Mouse (Mus musculus): Measurements from ENCODE around the gene Amigo1.

Amigo1 gene

GRCm38 (mm10) chr3:108189897-108190296 is 3.8 kb downstream of the Amigo1 start:
- Histone ChIP-seq H3K9me3 (ENCODE audit: low read length) (no peaks in the 10 kb centered on the region), H3K4me1 (replicated peaks; ENCODE audit: low read depth, low read length) (peaks cover 70% of the 10 kb centered on the region), H3K4me3 (replicated peaks; ENCODE audit: low read length) (0 out of 2 replicates have a peak overlapping the region, but pooled peaks have one; percentile 1), H3K36me3 (ENCODE audit: insufficient read depth, low read length) (peaks cover 14% of the 10 kb centered on the region), H3K27me3 (ENCODE audit: insufficient read depth, low read length) (peaks cover 34% of the 10 kb centered on the region)
- no peak for TF ChIP-seq NANOG (IDR thresholded peaks at IDR 0.05; ENCODE audit: borderline replicate concordance, low read length)
- no peak for TF ChIP-seq CTCF (conservative IDR thresholded peaks at IDR 0.05; ENCODE audit: low read length)
- no peak for TF ChIP-seq POU5F1 (IDR thresholded peaks at IDR 0.05; ENCODE audit: borderline replicate concordance, low read length)

DNA sequence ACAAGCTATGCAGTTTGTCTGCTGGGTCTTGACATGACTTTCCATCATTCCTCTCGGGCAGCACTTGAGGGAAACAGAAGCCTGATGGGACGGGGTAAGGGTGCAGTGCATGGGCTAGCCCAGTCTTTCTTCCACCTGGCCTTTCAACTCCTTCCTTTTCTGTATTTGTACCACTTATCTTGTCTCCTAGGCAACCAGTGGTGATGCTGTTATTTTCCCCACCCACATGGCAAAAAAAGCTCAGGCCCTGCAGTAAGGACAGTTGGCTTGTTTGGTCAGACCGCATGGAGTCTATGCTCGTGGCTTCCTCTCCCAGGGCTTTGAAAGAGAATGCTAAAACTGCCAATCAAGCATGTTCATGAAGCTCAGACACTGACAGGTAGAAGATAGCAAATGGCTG is 7.6 kb downstream of the Amigo1 start:
- H3K4me1 ChIP-seq (replicated peaks; ENCODE audit: low read depth, low read length): peaks cover 56% of the 10 kb centered on the region
- H3K36me3 ChIP-seq (ENCODE audit: insufficient read depth, low read length): peaks cover 23% of the 10 kb centered on the region
- 0 out of 2 replicates have a peak, but pooled peaks cover under 1% of the 10 kb centered on the region for H3K27me3 ChIP-seq (ENCODE audit: insufficient read depth, low read length)
- no peaks in the 10 kb centered on the region for H3K9me3 ChIP-seq (ENCODE audit: low read length)
- no peak overlapping the region for H3K4me3 ChIP-seq (replicated peaks; ENCODE audit: low read length)
- TF ChIP-seq NANOG (IDR thresholded peaks at IDR 0.05; ENCODE audit: borderline replicate concordance, low read length) (no peak), POU5F1 (IDR thresholded peaks at IDR 0.05; ENCODE audit: borderline replicate concordance, low read length) (no peak), CTCF (conservative IDR thresholded peaks at IDR 0.05; ENCODE audit: low read length) (no peak)

GRCm38 (mm10) chr3:108195287-108195686 is 9.2 kb downstream of the Amigo1 start:
- H3K4me3 ChIP-seq (replicated peaks; ENCODE audit: low read length): no peak overlapping the region
- TF ChIP-seq POU5F1 (IDR thresholded peaks at IDR 0.05; ENCODE audit: borderline replicate concordance, low read length): no peak
- no peak for TF ChIP-seq CTCF (conservative IDR thresholded peaks at IDR 0.05; ENCODE audit: low read length)
- TF ChIP-seq NANOG (IDR thresholded peaks at IDR 0.05; ENCODE audit: borderline replicate concordance, low read length): no peak
- H3K9me3 ChIP-seq (ENCODE audit: low read length): no peaks in the 10 kb centered on the region
- no peaks in the 10 kb centered on the region for H3K27me3 ChIP-seq (ENCODE audit: insufficient read depth, low read length)
- H3K4me1 ChIP-seq (replicated peaks; ENCODE audit: low read depth, low read length): peaks cover 52% of the 10 kb centered on the region
- H3K36me3 ChIP-seq (ENCODE audit: insufficient read depth, low read length): peaks cover 31% of the 10 kb centered on the region

DNA sequence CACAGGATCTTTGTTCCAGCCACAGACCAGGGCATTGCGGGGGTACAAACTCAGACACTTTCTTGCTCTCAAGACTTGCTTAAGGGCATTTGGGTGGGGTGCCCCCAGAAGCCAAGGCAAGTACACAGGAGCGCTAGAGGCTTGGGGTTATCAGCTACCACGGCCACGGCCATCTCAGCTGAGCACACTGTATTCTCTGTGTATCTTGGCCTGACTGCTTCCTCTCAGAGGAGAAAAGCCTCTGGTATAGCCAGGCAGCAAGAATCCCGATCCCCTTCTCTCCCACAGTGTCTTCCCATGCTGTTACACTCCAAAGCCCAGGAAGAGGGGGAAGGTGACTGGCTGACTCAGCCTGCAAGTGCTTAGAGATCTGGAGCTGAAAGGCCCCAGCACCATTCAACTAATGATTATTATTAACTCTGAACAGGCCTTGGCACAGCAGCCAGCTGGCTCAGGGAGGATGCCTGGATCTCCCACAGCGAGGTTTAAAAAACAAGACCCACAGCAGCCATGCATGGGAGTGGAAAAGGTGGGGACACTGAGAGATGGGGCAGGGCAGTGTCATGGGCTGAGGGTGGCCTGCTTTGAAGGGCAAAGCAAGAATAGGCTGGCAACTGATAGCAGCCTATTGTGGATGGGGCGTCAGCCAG is 9.9 kb downstream of the Amigo1 start:
- Histone ChIP-seq H3K4me1 (replicated peaks; ENCODE audit: low read depth, low read length) (peaks cover 46% of the 10 kb centered on the region), H3K36me3 (ENCODE audit: insufficient read depth, low read length) (peaks cover 31% of the 10 kb centered on the region), H3K9me3 (ENCODE audit: low read length) (no peaks in the 10 kb centered on the region), H3K27me3 (ENCODE audit: insufficient read depth, low read length) (no peaks in the 10 kb centered on the region), H3K4me3 (replicated peaks; ENCODE audit: low read length) (no peak overlapping the region)
- TF ChIP-seq POU5F1 (IDR thresholded peaks at IDR 0.05; ENCODE audit: borderline replicate concordance, low read length) (no peak), CTCF (conservative IDR thresholded peaks at IDR 0.05; ENCODE audit: low read length) (no peak), NANOG (IDR thresholded peaks at IDR 0.05; ENCODE audit: borderline replicate concordance, low read length) (no peak)

- no peaks in the 10 kb centered on the region for H3K27me3 ChIP-seq (ENCODE audit: insufficient read depth, low read length)
- TF ChIP-seq NANOG (IDR thresholded peaks at IDR 0.05; ENCODE audit: borderline replicate concordance, low read length): no peak
- no peak for TF ChIP-seq CTCF (conservative IDR thresholded peaks at IDR 0.05; ENCODE audit: low read length)
- TF ChIP-seq POU5F1 (IDR thresholded peaks at IDR 0.05; ENCODE audit: borderline replicate concordance, low read length): no peak
Observed at GRCm38 (mm10) chr3:108197066-108197497, 10.9 kb downstream of the Amigo1 start.

GRCm38 (mm10) chr3:108199231-108199630 is 13.1 kb downstream of the Amigo1 start:
- no peaks in the 10 kb centered on the region for H3K27me3 ChIP-seq (ENCODE audit: insufficient read depth, low read length)
- peak overlapping the region; percentile 89; the same call in 1 of the 2 replicates for H3K4me3 ChIP-seq (replicated peaks; ENCODE audit: low read length)
- H3K9me3 ChIP-seq (ENCODE audit: low read length): no peaks in the 10 kb centered on the region
- peaks cover 59% of the 10 kb centered on the region for H3K4me1 ChIP-seq (replicated peaks; ENCODE audit: low read depth, low read length)
- TF ChIP-seq CTCF (conservative IDR thresholded peaks at IDR 0.05; ENCODE audit: low read length) (no peak), NANOG (IDR thresholded peaks at IDR 0.05; ENCODE audit: borderline replicate concordance, low read length) (no peak), POU5F1 (IDR thresholded peaks at IDR 0.05; ENCODE audit: borderline replicate concordance, low read length) (no peak)
- H3K36me3 ChIP-seq (ENCODE audit: insufficient read depth, low read length): peaks cover 48% of the 10 kb centered on the region

More at GRCm38 (mm10) chr3:108197066-108197497, 10.9 kb downstream of the Amigo1 start:
- Histone ChIP-seq H3K9me3 (ENCODE audit: low read length) (no peaks in the 10 kb centered on the region), H3K36me3 (ENCODE audit: insufficient read depth, low read length) (peaks cover 31% of the 10 kb centered on the region), H3K4me1 (replicated peaks; ENCODE audit: low read depth, low read length) (peaks cover 56% of the 10 kb centered on the region), H3K4me3 (replicated peaks; ENCODE audit: low read length) (peak overlapping the region; percentile 60)

DNA sequence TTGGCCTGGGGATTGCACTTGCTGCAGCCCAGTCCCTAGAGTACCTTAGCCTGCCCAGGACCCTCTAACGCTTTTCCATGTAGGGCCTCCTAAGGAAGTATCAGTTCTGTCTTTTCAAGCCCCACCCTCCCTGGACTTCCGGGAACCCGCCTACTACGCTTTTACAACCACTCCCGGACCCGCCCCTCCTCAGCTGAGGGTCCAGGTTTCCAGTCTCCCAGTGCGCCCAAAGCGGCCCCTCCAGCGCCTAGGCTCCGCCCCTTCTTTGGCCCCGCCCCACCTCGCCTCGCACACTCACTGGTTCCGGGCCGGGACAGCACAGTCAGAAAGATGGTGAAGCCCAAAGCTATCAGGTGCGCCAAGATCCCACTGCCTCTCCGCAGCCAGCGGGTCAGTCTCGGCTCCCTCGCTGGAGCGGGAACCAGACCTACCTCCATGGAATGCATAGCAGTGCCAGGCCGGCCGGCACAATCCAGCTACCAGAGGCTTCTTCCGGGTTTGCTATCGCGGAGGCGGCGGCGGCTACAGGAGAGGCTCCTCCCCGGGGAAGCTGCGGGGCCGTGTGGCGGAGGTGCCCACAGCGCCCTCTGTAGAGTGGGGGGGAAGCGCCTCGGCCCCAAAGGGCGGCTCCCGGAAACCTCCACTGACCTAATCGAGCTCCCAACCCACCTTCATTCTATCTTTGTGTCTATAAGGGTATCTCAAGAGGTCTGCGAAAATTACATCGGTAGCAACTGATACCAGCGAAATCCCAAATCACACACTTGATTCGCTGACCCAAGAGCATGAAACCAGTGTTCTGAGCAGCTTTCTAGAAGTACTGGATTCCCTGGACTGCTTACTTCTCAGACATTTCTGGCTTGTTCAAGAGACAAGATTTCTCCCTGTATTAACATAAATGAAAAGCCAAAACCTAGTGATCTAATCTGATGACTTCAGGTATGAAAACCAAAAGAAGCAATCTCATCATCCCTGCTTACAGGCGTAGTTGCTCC is 14.5 kb downstream of the Amigo1 start, which contains the start of gene Cyb561d1:
Gene Cyb561d1 (minus strand): TSS at position 884 of the 995 bp plus-strand sequence.
- TF ChIP-seq CTCF (conservative IDR thresholded peaks at IDR 0.05; ENCODE audit: low read length) (peak; percentile 17), POU5F1 (IDR thresholded peaks at IDR 0.05; ENCODE audit: borderline replicate concordance, low read length) (no peak)
- peak within 1 kb of the TSS; percentile 89 for H3K4me3 ChIP-seq (replicated peaks; ENCODE audit: low read length)
- H3K4me1 ChIP-seq (replicated peaks; ENCODE audit: low read depth, low read length): peaks cover 67% of the 10 kb centered on the region
- no peaks in the 10 kb centered on the region for H3K27me3 ChIP-seq (ENCODE audit: insufficient read depth, low read length)
- H3K9me3 ChIP-seq (ENCODE audit: low read length): no peaks in the 10 kb centered on the region
- peaks cover 58% of the 10 kb centered on the region for H3K36me3 ChIP-seq (ENCODE audit: insufficient read depth, low read length)

DNA sequence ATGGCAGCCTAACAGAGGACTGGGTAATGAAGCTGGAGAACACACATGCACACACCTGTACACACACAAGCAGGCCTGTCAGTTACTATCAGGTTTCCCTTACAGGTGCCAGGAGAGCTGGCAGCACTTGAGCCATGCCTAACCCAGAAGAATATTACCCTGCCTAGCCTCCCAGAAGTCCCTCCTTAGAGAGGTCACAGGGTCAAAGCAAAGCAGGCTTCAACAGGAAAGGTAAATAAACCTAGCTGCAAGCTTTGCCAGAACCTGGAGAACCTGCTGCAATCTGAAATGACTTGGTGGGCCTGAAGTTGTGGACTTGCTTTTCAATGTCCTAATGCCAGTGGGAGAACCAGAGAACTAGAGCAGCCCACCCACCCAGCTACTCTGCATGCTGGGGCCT is 16.4 kb downstream of the Amigo1 start:
- Histone ChIP-seq H3K27me3 (ENCODE audit: insufficient read depth, low read length) (no peaks in the 10 kb centered on the region), H3K4me3 (replicated peaks; ENCODE audit: low read length) (no peak overlapping the region), H3K4me1 (replicated peaks; ENCODE audit: low read depth, low read length) (peaks cover 73% of the 10 kb centered on the region), H3K9me3 (ENCODE audit: low read length) (no peaks in the 10 kb centered on the region), H3K36me3 (ENCODE audit: insufficient read depth, low read length) (peaks cover 76% of the 10 kb centered on the region)
- TF ChIP-seq POU5F1 (IDR thresholded peaks at IDR 0.05; ENCODE audit: borderline replicate concordance, low read length) (no peak), CTCF (conservative IDR thresholded peaks at IDR 0.05; ENCODE audit: low read length) (no peak), NANOG (IDR thresholded peaks at IDR 0.05; ENCODE audit: borderline replicate concordance, low read length) (no peak)
